Mouse (Mus musculus) spleen, adult 2 months (tissue): ENCODE results near the gene Rps21.

Source experiments
- CTCF ChIP-seq: fragments of 200-500 bp; IDR thresholded peaks from 2 replicates; pipeline ENCODE4 v1.5.1; 2011; ENCODE audit warnings: mild to moderate bottlenecking, inconsistent platforms; ENCODE audit not compliant: insufficient read depth, insufficient read length, insufficient replicate concordance; ENCODE audit errors: extremely low read depth
- POLR2A ChIP-seq: fragments of 200-500 bp; IDR thresholded peaks from 2 replicates; pipeline ENCODE4 v1.6.1; 2011; ENCODE audit warnings: low read depth, low read length, inconsistent platforms

- TF ChIP-seq POLR2A = no peak
- TF ChIP-seq CTCF = no peak
These were observed 5.7 kb downstream of the Rps21 start for GRCm38 (mm10) chr2:180262891-180263290.
